Mouse (Mus musculus): Measurements from ENCODE around the gene Gm5662. TPM values are rescaled to one million over a fixed set of nuclear protein-coding genes. Genes with fewer than 3 reads are reported as not detected.
"Not testable (repeated sequence)": the region's sequence is repeated elsewhere in the genome, so short reads cannot be mapped to it uniquely, and the experiment has no call there.

Gm5662 gene
- not detected in 2 replicates for polyA plus RNA-seq (2015; fragmentation: Nextera tagmentation; extraction: Ambion mirVana)

GRCm38 (mm10) chr12:88274400-88274799 is at the start of gene Gm5662:
Gm5662 (minus strand) TSS chr12:88274500.
- ATAC-seq (replicated peaks); H3K4me1 ChIP-seq; H3K36me3 ChIP-seq; H3K27me3 ChIP-seq; H3K4me2 ChIP-seq (replicated peaks); H3K4me3 ChIP-seq; H3K9me3 ChIP-seq; H3K9ac ChIP-seq (replicated peaks); H3K27ac ChIP-seq (replicated peaks): not testable (repeated sequence)
- WGBS, result 89% methylated on average over 5 of the region's 5 CpGs

GRCm38 (mm10) chr12:88323926-88324325 is 49.6 kb upstream of the Gm5662 start, which contains the start of gene Gm5039:
Gm5039 (minus strand) TSS chr12:88324026.
- not testable (repeated sequence) for H3K4me3 ChIP-seq; H3K9me3 ChIP-seq; H3K4me2 ChIP-seq (replicated peaks); H3K4me1 ChIP-seq; H3K36me3 ChIP-seq; H3K27ac ChIP-seq (replicated peaks); H3K27me3 ChIP-seq; ATAC-seq (replicated peaks); H3K9ac ChIP-seq (replicated peaks)
- 91% methylated on average over 2 of the region's 2 CpGs for WGBS

GRCm38 (mm10) chr12:88314556-88314955 is 40.3 kb upstream of the Gm5662 start:
- 80% methylated on average over 3 of the region's 3 CpGs for WGBS
- Histone ChIP-seq H3K27me3 (no peaks in the 10 kb centered on the region), H3K9me3 (no peaks in the 10 kb centered on the region), H3K36me3 (no peaks in the 10 kb centered on the region), H3K9ac (replicated peaks) (no peak overlapping the region), H3K4me3 (no peak overlapping the region), H3K27ac (replicated peaks) (no peak overlapping the region), H3K4me2 (replicated peaks) (no peak overlapping the region), H3K4me1 (no peaks in the 10 kb centered on the region)
- no peak for ATAC-seq (replicated peaks)

GRCm38 (mm10) chr12:88297171-88297570 is 22.9 kb upstream of the Gm5662 start:
- H3K4me2 ChIP-seq (replicated peaks); H3K27ac ChIP-seq (replicated peaks); H3K27me3 ChIP-seq; H3K36me3 ChIP-seq; H3K4me1 ChIP-seq; H3K9ac ChIP-seq (replicated peaks); H3K9me3 ChIP-seq; ATAC-seq (replicated peaks); H3K4me3 ChIP-seq: not testable (repeated sequence)
- WGBS, result 80% methylated on average over 2 of the region's 2 CpGs

GRCm38 (mm10) chr12:88293082-88293481 is 18.8 kb upstream of the Gm5662 start:
- H3K4me2 ChIP-seq (replicated peaks); H3K9ac ChIP-seq (replicated peaks); H3K4me3 ChIP-seq; ATAC-seq (replicated peaks); H3K4me1 ChIP-seq; H3K9me3 ChIP-seq; H3K27ac ChIP-seq (replicated peaks); H3K27me3 ChIP-seq; H3K36me3 ChIP-seq: not testable (repeated sequence)
- 78% methylated on average over 4 of the region's 4 CpGs for WGBS

- not testable (repeated sequence) for H3K27me3 ChIP-seq; H3K9ac ChIP-seq (replicated peaks); H3K4me3 ChIP-seq; H3K9me3 ChIP-seq; H3K36me3 ChIP-seq; H3K27ac ChIP-seq (replicated peaks); ATAC-seq (replicated peaks); H3K4me2 ChIP-seq (replicated peaks); H3K4me1 ChIP-seq
- 89% methylated on average over 5 of the region's 5 CpGs for WGBS
Measured at GRCm38 (mm10) chr12:88285224-88285623, 10.9 kb upstream of the Gm5662 start.

GRCm38 (mm10) chr12:88257241-88257640 is 17.1 kb downstream of the Gm5662 start:
- no peak for ATAC-seq (replicated peaks)
- WGBS, result 40% methylated on average over 1 of the region's 1 CpGs
- Histone ChIP-seq H3K9ac (replicated peaks) (no peak overlapping the region), H3K4me3 (no peak overlapping the region), H3K27me3 (no peaks in the 10 kb centered on the region), H3K4me2 (replicated peaks) (no peak overlapping the region), H3K9me3 (no peaks in the 10 kb centered on the region), H3K27ac (replicated peaks) (no peak overlapping the region), H3K4me1 (no peaks in the 10 kb centered on the region), H3K36me3 (no peaks in the 10 kb centered on the region)

- not testable (repeated sequence) for ATAC-seq (replicated peaks); H3K36me3 ChIP-seq; H3K4me1 ChIP-seq; H3K27ac ChIP-seq (replicated peaks); H3K4me3 ChIP-seq; H3K9ac ChIP-seq (replicated peaks); H3K4me2 ChIP-seq (replicated peaks); H3K27me3 ChIP-seq; H3K9me3 ChIP-seq
- WGBS, result 65% methylated on average over 2 of the region's 2 CpGs
Measured at GRCm38 (mm10) chr12:88255917-88256316, 18.4 kb downstream of the Gm5662 start.

- H3K4me1 ChIP-seq; H3K9me3 ChIP-seq; H3K4me2 ChIP-seq (replicated peaks); H3K27me3 ChIP-seq; H3K27ac ChIP-seq (replicated peaks); H3K36me3 ChIP-seq; H3K9ac ChIP-seq (replicated peaks); ATAC-seq (replicated peaks); H3K4me3 ChIP-seq: not testable (repeated sequence)
- 67% methylated on average over 1 of the region's 2 CpGs for WGBS
Measured at GRCm38 (mm10) chr12:88250000-88250399, 24.3 kb downstream of the Gm5662 start, which contains the start of gene Gm8332. Gm8332 (minus strand) TSS chr12:88250100.

GRCm38 (mm10) chr12:88245786-88246185 is 28.5 kb downstream of the Gm5662 start:
- not testable (repeated sequence) for H3K4me3 ChIP-seq

GRCm38 (mm10) chr12:88242940-88243339 is 31.4 kb downstream of the Gm5662 start:
- not testable (repeated sequence) for H3K4me1 ChIP-seq; H3K4me2 ChIP-seq (replicated peaks); H3K4me3 ChIP-seq; H3K9ac ChIP-seq (replicated peaks); H3K27ac ChIP-seq (replicated peaks); H3K27me3 ChIP-seq; H3K36me3 ChIP-seq; ATAC-seq (replicated peaks); H3K9me3 ChIP-seq
- 57% methylated on average over 1 of the region's 1 CpGs for WGBS

More at GRCm38 (mm10) chr12:88245786-88246185, 28.5 kb downstream of the Gm5662 start:
- H3K27ac ChIP-seq (replicated peaks); ATAC-seq (replicated peaks); H3K4me1 ChIP-seq; H3K4me2 ChIP-seq (replicated peaks); H3K36me3 ChIP-seq; H3K9ac ChIP-seq (replicated peaks); H3K27me3 ChIP-seq; H3K9me3 ChIP-seq: not testable (repeated sequence)
